Mouse (Mus musculus): ENCODE results near the gene Trem2.
"Not testable (repeated sequence)": the region's sequence is repeated elsewhere in the genome, so short reads cannot be mapped to it uniquely, and the experiment has no call there.

Gene Trem2

DNA sequence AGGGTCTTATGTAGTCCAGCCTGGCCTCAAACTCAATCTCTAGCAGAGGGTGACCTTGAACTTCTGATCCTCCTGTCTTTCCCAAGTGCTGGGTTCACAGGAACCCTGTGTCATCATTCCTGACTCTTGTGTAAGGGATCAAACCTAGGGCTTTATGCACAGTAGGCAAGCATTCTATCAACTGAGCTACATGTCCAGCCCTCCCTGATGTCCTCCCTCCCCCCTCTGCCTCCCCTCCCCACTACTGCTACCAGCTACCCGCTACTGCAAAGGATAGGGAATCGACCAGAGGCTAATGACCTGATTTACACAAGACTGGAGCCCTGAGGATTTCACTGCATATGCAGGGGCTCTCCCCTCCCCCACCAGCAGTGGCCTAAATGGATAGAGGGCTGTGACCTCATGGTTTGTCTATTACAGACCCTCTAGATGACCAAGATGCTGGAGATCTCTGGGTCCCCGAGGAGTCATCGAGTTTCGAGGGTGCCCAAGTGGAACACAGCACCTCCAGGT lies 4.5 kb downstream of the Trem2 start:
- DNase-seq (ENCODE audit: low spot score) = no peak

- not testable (repeated sequence) for DNase-seq (ENCODE audit: low spot score)
These were observed 6.8 kb downstream of the Trem2 start for GRCm38 (mm10) chr17:48352976-48353375.

GRCm38 (mm10) chr17:48355822-48356221 lies 9.6 kb downstream of the Trem2 start:
- no peak for DNase-seq (ENCODE audit: low spot score)

DNA sequence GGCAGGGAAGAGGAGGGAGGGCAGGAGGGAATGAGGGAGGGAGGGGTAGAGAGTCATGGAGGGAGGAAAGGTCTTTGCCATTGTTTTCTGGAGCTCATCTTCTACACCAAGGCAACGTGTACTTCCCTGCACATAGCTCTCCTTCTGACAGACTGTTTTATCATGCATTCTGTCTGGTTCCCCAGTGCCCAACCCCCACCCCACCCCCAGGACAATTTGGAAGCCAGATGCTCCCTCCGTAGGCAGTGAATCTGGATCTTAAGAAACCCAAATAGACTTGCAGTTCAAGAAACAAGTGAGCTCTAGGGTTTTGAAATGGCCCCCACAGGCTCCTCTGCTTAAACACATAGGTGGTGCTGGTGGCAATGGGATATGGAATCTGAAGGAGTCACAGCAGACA lies 11.7 kb downstream of the Trem2 start:
- DNase-seq (ENCODE audit: low spot score) = no peak

GRCm38 (mm10) chr17:48359616-48360015 lies 13.4 kb downstream of the Trem2 start, which contains the start of gene Treml1:
TSS of gene Treml1 (plus strand) at chr17:48359916.
- DNase-seq (ENCODE audit: low spot score) = no peak

DNA sequence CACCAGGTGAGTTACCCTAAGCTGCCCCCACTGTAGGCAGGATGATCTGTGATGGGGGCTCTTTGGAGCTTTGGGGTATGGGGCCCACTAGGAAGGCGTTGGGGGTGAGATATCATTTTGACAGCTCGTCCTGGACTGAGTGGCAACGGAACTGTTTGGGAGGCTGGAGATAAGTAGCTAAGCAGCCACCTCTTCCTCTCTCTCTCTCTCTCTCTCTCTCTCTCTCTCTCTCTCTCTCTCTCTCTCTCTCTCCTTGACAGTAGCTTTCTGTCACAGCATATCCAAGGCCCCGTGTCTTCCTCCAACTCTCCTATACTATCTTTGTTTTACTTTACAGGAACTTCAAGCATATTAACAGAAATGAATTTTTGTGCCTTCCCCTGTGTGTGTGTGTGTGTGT lies 14.3 kb downstream of the Trem2 start:
- no peak for DNase-seq (ENCODE audit: low spot score)

- DNase-seq (ENCODE audit: low spot score) = no peak
These were observed 16.1 kb downstream of the Trem2 start for GRCm38 (mm10) chr17:48362346-48362745.

- DNase-seq (ENCODE audit: low spot score) = no peak
These were observed 16.8 kb downstream of the Trem2 start for GRCm38 (mm10) chr17:48362966-48363365.

DNA sequence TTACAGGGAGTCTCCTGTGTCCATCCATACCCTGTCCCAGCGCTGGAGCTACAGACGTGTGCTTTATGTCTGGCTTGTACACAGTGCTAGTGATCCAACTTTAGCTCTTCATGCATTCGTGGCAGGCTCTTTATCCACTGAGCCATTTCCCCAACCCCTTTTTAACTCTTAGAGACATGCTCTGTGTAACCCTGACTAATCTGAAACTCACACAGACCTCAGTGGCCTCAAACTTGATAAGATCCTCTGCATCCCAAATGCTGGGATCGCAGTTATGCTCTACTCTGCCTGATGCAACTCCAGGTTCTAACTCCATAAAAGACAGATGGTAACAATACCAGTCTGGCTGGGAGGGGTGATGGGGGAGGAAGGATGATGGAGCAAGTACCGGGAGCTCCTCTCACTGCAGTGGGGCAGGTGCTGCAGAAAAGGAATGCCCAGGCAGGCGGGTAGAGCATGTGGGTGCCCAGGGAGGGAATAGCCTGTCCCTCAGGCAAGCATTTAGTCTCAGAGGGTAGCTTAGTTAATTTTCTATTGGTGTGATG lies 17.3 kb downstream of the Trem2 start:
- DNase-seq (ENCODE audit: low spot score) = no peak

- DNase-seq (ENCODE audit: low spot score) = no peak
These were observed 19.4 kb downstream of the Trem2 start for GRCm38 (mm10) chr17:48365511-48366155.

GRCm38 (mm10) chr17:48366806-48367205 lies 20.6 kb downstream of the Trem2 start:
- DNase-seq (ENCODE audit: low spot score) = no peak

- no peak for DNase-seq (ENCODE audit: low spot score)
These were observed 25.4 kb downstream of the Trem2 start for GRCm38 (mm10) chr17:48371621-48372020.

DNA sequence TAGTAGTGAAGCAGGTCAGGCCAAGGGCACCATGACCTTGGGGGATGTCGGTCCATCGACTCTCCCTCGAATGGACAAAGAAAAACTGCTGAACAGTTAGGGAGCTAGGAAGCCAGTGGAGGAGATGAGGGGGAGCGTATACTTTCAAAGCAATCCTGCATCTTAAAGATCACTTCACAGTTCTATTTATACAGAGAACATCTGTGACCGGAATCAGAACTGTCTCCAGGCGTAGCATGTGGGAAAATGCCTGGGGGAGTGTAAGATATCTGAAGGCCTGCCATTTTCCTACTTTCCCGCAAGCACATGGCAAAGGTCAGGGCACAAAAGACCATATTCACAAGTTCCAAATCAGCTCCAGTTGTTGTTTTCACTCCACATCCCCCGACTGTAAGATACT lies 26.8 kb downstream of the Trem2 start:
- no peak for DNase-seq (ENCODE audit: low spot score)

DNA sequence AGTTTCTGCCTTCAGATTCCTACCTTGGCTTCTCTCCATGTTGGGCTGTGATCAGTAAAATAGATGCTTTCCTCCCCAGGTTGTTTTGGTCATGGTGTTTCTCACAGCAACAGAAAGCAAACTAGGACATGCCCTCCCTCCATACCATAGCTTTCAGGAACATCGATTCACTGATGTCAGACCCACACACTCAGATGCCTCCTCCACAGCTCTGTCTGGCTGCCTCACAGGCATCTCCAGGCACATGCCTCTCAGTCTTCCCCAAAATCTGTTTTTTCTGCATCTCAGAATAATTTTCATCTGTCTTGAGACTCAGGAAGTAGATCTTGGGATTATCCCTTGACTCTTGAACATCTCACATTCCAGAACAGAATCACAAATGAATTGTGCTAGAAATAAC lies 29.9 kb downstream of the Trem2 start:
- no peak for DNase-seq (ENCODE audit: low spot score)

DNA sequence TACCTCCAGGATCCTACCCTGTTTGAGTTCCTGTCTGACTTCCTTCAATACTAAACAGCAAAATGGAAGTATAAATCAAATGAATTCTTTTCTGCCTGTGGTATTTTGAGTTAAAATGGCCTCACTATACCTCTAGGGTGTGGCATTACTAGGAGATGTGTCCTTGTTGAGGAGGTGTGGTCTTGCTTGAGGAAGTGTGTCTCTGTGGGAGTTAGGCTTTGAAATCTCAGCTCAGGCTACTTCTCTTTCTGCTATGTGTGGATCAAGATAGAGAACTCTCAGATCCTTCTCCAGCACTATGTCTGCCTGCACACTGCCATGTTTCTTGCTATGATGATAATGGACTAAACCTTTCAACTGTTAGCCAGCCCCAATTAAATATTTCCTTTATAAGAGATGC lies 32.8 kb downstream of the Trem2 start:
- DNase-seq (ENCODE audit: low spot score) = no peak

- no peak for DNase-seq (ENCODE audit: low spot score)
These were observed 39.7 kb downstream of the Trem2 start for GRCm38 (mm10) chr17:48385786-48386461.

GRCm38 (mm10) chr17:48388666-48389065 lies 42.5 kb downstream of the Trem2 start:
- no peak for DNase-seq (ENCODE audit: low spot score)

- no peak for DNase-seq (ENCODE audit: low spot score)
These were observed 43.2 kb downstream of the Trem2 start for GRCm38 (mm10) chr17:48389442-48389841.

- DNase-seq (ENCODE audit: low spot score) = no peak
These were observed 45.2 kb downstream of the Trem2 start for GRCm38 (mm10) chr17:48391446-48391845.

DNA sequence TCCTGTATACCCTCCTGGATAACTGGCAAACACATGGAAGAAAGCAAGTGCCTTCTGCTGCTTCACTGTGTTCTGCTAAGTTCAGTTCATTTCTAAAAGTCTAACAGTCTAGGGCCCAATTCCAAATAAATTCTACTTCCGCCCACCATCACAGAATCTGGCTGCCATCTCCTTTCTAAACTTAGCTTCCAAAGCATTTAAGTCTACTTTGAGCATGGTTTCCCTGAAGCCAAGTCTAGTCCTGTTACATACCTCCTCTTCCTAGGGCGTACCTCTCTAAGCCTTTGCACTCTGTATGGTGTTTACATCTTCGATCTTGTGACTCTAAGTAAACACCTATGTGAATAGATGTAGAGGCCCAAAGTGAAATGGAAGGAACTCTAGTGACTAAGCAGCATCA lies 46.4 kb downstream of the Trem2 start:
- DNase-seq (ENCODE audit: low spot score) = peak; percentile 43

DNA sequence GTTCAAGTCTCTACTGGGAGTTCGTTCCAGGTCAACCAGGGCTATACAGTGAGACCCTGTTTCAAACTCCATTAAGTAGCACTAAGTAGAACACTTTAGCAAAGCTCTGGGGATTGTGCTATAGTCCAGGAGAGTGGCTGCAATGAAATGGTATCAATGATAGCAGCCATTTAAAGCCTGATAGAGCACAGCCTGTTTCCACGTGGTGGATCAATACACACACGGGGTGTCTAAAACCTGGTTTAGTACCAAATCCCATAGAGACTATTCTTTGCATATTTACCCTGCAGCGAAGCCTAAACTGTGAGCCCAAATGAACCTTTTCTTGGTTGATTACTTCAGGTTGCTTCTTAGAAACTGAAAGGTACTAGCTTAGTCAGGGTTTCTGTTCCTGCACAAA lies 55.5 kb downstream of the Trem2 start:
- DNase-seq (ENCODE audit: low spot score) = no peak

GRCm38 (mm10) chr17:48402751-48403150 lies 56.5 kb downstream of the Trem2 start:
- DNase-seq (ENCODE audit: low spot score) = no peak
